Mouse (Mus musculus) liver, adult 2 months (tissue): ENCODE measurements around the gene Slc35e3.

ENCODE experiments used
- CTCF ChIP-seq: fragments of 200-500 bp; IDR thresholded peaks from 2 replicates; pipeline ENCODE4 v1.5.1; 2011; ENCODE audit warnings: low read depth, low read length, control low read depth
- POLR2A ChIP-seq: fragments of 200-500 bp; IDR thresholded peaks from 2 replicates; pipeline ENCODE4 v1.6.1; 2011; ENCODE audit warnings: low read length, control low read depth; ENCODE audit not compliant: insufficient read depth; ENCODE audit errors: extremely low read depth

DNA sequence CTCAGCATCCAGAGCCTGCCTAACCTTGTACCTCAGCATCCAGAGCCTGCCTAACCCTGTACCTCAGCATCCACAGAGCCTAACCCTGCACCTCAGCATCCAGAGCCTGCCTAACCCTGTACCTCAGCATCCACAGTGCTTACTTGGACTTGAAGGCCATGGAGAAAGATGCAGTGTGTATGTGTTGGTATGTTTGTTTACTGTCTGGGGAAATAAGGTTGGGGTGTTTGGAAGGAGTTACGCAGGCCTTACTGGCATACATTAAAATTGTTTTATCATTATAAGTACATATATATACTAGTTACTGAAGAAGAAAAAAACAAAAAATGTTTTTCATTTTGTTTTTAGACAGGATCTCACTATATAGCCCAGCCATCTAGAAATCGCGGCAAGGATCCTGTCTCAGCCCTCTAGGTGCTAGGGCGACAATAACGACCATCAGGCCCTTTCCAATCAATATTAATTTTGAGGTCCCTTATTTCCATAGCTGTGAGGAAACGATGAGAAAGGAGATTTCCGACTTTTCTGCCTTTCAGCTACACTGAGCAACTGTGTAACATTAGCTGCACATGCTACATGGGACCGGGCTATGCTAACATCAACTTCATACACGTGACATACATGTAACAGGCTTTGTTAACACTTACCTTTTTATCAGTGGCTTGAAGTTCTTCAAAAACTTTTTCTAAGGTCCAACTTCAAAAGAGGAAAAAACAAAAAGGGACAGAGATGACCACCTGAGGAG lies 23.5 kb upstream of the Slc35e3 start:
- no peak for TF ChIP-seq POLR2A
- no peak for TF ChIP-seq CTCF
